Mouse (Mus musculus) adrenal gland, postnatal 14 days (tissue): ENCODE data around the gene Olfr572. TPM values are rescaled to one million over a fixed set of nuclear protein-coding genes. Genes with fewer than 3 reads are reported as not detected.

Experiments used
- DNase-seq: peaks from one replicate; pipeline ENCODE4 v3.0.0; 2021; ENCODE audit warnings: mixed read lengths
- long read RNA-seq, 2 experiments: library from polyadenylated mRNA; stranded (forward); transcript quantifications; one replicate each; pipeline ENCODE4 v2.0.0; 2021
- total RNA-seq: library from RNA; stranded (reverse); gene quantifications from 2 replicates; pipeline ENCODE4 v1.2.3, GENCODE M21; 2021

The Olfr572 gene
- not detected in 2 replicates for total RNA-seq
- long read RNA-seq, experiment 1, result 0 reads
- long read RNA-seq, experiment 2, result 0 reads

GRCm38 (mm10) chr7:102924109-102924508 is at the start of gene Olfr572:
Gene Olfr572 (plus strand): TSS chr7:102924409.
- DNase-seq, result no peak

GRCm38 (mm10) chr7:102876822-102877221 is 47.4 kb upstream of the Olfr572 start, which contains the start of gene Olfr568:
Gene Olfr568 (plus strand): TSS chr7:102877122.
- DNase-seq, result no peak

- DNase-seq, result no peak
Observed at GRCm38 (mm10) chr7:102890782-102891181, 33.4 kb upstream of the Olfr572 start, which contains the start of gene Olfr569. Gene Olfr569 (minus strand): TSS chr7:102890882.

GRCm38 (mm10) chr7:102915261-102915660 is 8.9 kb upstream of the Olfr572 start:
- no peak for DNase-seq

GRCm38 (mm10) chr7:102916405-102916804 is 7.8 kb upstream of the Olfr572 start:
- DNase-seq, result no peak

- no peak for DNase-seq
Observed at GRCm38 (mm10) chr7:102917032-102917875, 7.0 kb upstream of the Olfr572 start, which contains the start of gene Olfr571. Gene Olfr571 (minus strand): TSS chr7:102917536.

- DNase-seq, result no peak
Observed at GRCm38 (mm10) chr7:102919632-102920031, 4.6 kb upstream of the Olfr572 start.

- DNase-seq, result no peak
Observed at GRCm38 (mm10) chr7:102927105-102927504, 2.9 kb downstream of the Olfr572 start.

- no peak for DNase-seq
Observed at GRCm38 (mm10) chr7:102942475-102942874, 18.3 kb downstream of the Olfr572 start, which contains the start of gene Olfr573-ps1. Gene Olfr573-ps1 (minus strand): TSS chr7:102942575.

- DNase-seq, result no peak
Observed at GRCm38 (mm10) chr7:102943417-102943816, 19.2 kb downstream of the Olfr572 start.

GRCm38 (mm10) chr7:102948167-102948566 is 24.0 kb downstream of the Olfr572 start, which contains the start of gene Olfr574:
Gene Olfr574 (plus strand): TSS chr7:102948467.
- no peak for DNase-seq

- no peak for DNase-seq
Observed at GRCm38 (mm10) chr7:102950732-102951131, 26.5 kb downstream of the Olfr572 start.

- no peak for DNase-seq
Observed at GRCm38 (mm10) chr7:102958137-102958536, 33.9 kb downstream of the Olfr572 start.

- no peak for DNase-seq
Observed at GRCm38 (mm10) chr7:102958593-102958992, 34.4 kb downstream of the Olfr572 start, which contains the start of gene Olfr575. Gene Olfr575 (minus strand): TSS chr7:102958775.

- DNase-seq, result no peak
Observed at GRCm38 (mm10) chr7:102962360-102962759, 38.2 kb downstream of the Olfr572 start, which contains the start of gene Olfr576. Gene Olfr576 (plus strand): TSS chr7:102962660.

- no peak for DNase-seq
Observed at GRCm38 (mm10) chr7:102974399-102974798, 50.2 kb downstream of the Olfr572 start.

GRCm38 (mm10) chr7:102975843-102976242 is 51.6 kb downstream of the Olfr572 start, which contains the start of gene Olfr577:
Gene Olfr577 (minus strand): TSS chr7:102975943.
- DNase-seq, result no peak

Other genes starting within 250 kb of the Olfr572 start
- 9.4 and 10.3 TPM in 2 replicates for gene Trim68, start 237.1 kb upstream of the Olfr572 start, total RNA-seq
- gene Olfr557, start 228.5 kb upstream of the Olfr572 start, total RNA-seq, result not detected in 2 replicates
- gene Olfr558, start 222.2 kb upstream of the Olfr572 start, total RNA-seq, result 1.1 and 1.4 TPM in 2 replicates
- gene Olfr33, start 205.3 kb upstream of the Olfr572 start, total RNA-seq, result not detected in 2 replicates
- not detected in 2 replicates for gene Olfr559, start 196.9 kb upstream of the Olfr572 start, total RNA-seq
- not detected in 2 replicates for gene Olfr560, start 165.0 kb upstream of the Olfr572 start, total RNA-seq
- 0.82 and 1.8 TPM in 2 replicates for gene Olfr78, start 164.9 kb upstream of the Olfr572 start, total RNA-seq
- gene Olfr561, start 153.2 kb upstream of the Olfr572 start, total RNA-seq, result not detected in 2 replicates
- gene Olfr564, start 120.9 kb upstream of the Olfr572 start, total RNA-seq, result not detected in 2 replicates
- not detected in 2 replicates for gene Olfr566, start 65.6 kb upstream of the Olfr572 start, total RNA-seq
- gene Olfr568, start 47.3 kb upstream of the Olfr572 start, total RNA-seq, result not detected in 2 replicates
- not detected in 2 replicates for gene Olfr569, start 33.5 kb upstream of the Olfr572 start, total RNA-seq
- not detected in 2 replicates for gene Olfr570, start 29.8 kb upstream of the Olfr572 start, total RNA-seq
- gene Olfr571, start 6.9 kb upstream of the Olfr572 start, total RNA-seq, result not detected in 2 replicates
- gene Olfr573-ps1, start 18.2 kb downstream of the Olfr572 start, total RNA-seq, result not detected in 2 replicates
- not detected in 2 replicates for gene Olfr574, start 24.1 kb downstream of the Olfr572 start, total RNA-seq
- not detected in 2 replicates for gene Olfr575, start 34.4 kb downstream of the Olfr572 start, total RNA-seq
- not detected in 2 replicates for gene Olfr576, start 38.3 kb downstream of the Olfr572 start, total RNA-seq
- gene Olfr577, start 51.5 kb downstream of the Olfr572 start, total RNA-seq, result not detected in 2 replicates
- gene Olfr578, start 64.9 kb downstream of the Olfr572 start, total RNA-seq, result not detected in 2 replicates
- not detected in 2 replicates for gene Olfr582, start 113.6 kb downstream of the Olfr572 start, total RNA-seq
- not detected in 2 replicates for gene Olfr583, start 126.9 kb downstream of the Olfr572 start, total RNA-seq
- not detected in 2 replicates for gene Olfr584, start 157.5 kb downstream of the Olfr572 start, total RNA-seq
- gene Olfr585, start 173.3 kb downstream of the Olfr572 start, total RNA-seq, result not detected in 2 replicates
- gene Olfr586, start 201.2 kb downstream of the Olfr572 start, total RNA-seq, result not detected in 2 replicates
- not detected in 2 replicates for gene Olfr588-ps1, start 216.5 kb downstream of the Olfr572 start, total RNA-seq
- gene Olfr589, start 231.9 kb downstream of the Olfr572 start, total RNA-seq, result not detected in 2 replicates